Mouse (Mus musculus) mature B cell (primary cell): ENCODE measurements around the gene Ubtd2.

Experiments
- in situ Hi-C: fragments of 300-500 bp; cut with MboI; formaldehyde crosslinking; loops from 2 replicates; pipeline ENCODE4 v1.14.3; 2019

The Ubtd2 gene

DNA sequence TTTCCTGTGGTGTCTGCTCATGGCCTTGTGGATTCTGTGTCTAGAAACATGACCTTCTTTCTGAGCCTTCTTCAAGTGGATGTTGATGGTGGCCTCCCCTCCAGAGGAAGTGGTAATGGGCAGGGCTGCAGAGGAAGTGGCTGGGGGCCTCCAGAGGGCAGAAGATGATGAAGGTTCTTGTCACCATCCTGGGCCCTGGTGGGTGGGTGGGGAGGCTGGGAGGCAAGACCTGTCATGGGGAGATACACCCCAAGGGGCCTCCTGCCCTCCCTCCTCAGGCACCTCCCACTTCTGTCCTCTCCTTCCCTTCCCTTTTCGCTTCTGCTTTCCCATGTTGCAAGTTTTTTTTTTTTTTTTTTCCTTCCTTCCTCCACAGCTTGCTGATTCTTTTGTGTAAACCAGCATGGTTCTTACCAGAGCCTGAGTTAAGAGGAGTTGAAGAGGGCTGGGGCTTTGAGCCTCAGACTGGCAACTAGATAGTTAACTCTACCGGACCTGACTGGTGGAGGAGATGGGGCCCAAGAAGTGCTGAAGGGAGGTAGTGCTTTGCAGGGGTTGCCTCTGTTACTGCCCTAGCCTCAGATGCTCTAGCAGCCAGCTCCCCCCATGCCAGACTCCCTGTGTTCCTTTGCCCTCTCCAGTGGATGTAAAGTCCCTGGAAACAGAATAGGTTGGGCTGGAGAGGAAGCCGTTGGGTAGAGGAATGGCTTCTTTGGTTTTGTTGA, 87.7 kb downstream of the Ubtd2 start:
- in situ Hi-C loops: no loop called here

DNA sequence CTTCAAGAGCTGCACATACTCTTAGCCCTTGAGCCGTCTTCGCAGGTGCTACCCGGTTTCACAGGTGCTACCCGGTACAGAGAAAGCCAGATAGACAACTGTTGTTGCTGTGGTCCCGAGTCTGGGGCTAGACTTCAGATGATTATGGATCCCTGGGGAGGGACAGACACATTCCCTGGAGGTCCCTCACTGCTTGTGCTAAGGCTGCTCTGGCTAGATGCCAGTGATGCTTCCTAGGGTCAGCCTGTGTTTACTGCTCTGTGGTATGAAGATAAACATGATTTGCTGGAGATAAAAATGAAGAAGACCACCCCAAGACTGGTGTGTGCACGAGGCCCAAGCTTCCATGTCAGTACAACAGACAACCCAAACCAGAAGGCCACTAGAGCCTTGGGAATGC, 88.9 kb downstream of the Ubtd2 start:
- in situ Hi-C loops: no loop called here

DNA sequence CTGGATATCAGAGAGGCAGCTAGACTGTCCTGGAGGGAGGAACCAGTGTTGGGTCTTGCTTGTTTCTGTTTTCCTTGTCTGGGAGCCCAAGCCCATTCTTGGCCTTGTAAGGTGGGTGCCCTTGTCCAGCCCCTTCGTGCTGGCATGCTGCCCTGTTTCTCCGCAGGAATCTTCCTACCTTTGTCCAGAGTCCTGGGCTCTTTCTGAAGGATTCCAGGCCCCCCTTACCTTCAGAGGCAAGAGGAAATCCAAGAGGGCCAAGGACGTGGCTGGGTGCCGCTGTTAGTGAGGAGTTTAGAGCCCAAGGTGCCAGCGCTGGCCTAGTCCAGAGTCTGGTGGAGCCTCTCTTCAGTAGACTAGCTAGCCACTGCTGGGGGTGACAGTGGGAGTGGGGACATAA, 89.3 kb downstream of the Ubtd2 start:
- in situ Hi-C loops: no loop called here

DNA sequence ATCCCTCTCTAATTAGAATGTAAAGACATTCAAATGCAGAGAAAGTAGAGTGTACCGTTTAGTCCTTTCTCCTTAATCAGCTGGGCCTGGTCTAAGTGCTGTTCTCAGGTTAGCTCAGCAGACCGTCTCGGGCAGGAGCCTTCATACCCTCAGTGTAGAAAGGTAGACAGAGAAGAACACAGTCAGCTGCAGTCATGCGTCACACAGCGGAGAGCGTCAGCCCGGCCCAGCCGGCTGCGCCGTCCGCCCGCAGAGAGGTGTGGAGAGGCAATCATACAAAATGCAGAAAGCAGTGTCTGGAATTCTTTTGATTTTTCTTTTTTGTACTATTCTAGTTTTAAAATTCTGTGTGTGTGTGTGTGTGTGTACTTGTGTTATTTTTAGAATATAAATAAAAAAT, 90.4 kb downstream of the Ubtd2 start:
- in situ Hi-C loops: no loop called here

DNA sequence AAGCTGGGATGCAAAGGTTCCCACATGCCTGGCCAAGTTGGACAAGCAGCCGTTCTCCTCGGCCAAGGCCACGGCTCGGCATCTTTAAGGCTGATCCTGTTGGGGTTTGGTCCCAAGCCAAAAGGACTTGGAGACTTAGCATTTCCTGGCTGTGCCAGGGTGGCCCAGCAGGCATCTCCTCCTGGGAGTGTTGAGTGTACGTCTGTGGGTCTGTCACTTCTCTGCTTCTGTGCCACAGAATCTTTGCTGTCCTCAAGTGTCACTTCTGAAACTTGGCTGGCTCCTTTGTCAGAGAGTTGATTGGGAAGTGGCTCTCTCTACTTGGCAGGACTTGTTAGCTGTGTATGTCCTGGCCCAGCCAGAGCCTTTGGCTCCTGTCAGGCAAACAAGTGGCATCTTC, 91.3 kb downstream of the Ubtd2 start:
- in situ Hi-C loops: no loop called here

DNA sequence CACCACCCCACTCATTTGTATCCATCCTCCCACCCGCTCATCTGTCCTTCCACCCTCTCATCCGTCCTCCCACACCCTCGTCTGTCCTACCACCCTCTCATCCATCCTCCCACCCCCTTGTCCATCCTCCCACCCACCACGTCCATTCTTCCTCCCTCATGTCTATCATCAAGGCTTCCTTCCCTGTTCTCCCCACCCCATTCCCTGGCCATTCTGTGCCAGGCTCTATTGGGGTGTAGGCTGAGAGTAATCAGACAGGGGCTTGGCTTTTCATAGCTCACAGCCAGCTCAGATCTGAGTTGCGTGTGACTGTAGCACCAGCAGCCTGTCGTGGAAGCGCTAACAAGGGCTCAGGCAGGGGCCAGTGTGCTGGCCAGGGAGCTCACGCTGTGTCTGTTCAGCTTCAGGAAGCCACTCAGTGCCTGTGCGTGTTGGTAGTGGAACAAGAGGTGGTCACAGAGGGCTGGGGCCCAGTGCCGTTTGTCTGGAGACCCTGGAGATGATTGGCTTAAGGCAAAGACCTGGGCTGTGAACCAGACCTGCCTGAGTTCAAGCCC, 92.3 kb downstream of the Ubtd2 start:
- in situ Hi-C loops: no loop called here

DNA sequence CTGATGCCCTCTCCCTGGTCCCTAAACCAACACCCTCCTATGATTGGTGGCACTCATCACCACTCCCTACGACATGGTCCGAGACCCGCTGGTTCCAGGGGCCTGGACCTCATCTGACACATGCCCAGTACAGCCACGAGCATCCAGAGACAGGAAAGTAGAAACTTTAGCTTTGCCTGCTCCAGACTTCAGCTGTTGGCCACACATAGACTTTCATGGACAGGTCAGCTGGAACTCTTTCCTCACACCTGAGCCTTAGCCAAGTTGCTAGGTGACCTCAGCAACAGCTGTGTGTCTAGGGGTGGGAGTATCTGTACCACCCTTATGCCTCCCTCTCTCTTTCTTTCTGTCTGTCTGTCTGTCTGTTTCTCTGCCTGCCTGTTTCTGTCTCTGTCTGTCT, 93.1 kb downstream of the Ubtd2 start:
- in situ Hi-C loops: no loop called here

DNA sequence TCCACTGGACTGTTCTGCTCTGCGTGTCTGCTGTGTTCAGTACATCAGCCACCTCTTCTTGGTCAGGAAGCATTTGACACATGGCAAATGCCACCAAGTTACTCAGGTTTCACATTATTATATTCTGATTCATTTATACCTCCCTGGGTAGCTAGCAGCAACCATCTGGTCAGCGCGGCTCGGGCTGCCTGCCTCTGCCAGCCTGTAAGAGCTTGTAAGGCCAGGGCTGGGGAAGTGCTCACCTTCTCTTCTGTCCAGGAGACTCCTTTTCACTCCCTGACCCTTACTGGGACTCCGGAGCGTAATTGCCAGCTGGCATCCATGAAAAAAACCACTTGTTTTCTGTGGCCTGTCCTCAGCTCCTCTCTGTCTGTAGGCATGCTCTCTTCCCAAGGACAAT, 94.1 kb downstream of the Ubtd2 start:
- in situ Hi-C loops: no loop called here

DNA sequence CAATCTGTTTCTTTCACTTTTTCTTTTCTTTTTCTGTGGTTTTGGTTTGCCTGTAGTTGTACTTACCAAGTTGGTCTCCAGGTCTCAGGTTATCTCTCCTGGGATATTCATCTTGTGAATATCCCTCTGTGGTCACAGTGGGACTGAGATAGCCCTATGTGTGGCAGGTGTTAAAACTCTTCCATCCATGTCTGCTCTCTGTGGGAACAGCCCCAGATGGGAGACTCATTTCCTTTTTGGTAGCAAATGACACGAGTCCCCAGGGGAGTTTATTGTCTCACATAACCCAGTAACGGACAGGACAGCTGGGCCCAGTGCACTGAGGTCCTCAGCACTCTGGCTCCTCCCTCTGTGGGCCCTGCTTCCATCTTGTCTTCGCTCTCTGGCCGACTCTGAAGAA, 94.9 kb downstream of the Ubtd2 start:
- in situ Hi-C loops: no loop called here

DNA sequence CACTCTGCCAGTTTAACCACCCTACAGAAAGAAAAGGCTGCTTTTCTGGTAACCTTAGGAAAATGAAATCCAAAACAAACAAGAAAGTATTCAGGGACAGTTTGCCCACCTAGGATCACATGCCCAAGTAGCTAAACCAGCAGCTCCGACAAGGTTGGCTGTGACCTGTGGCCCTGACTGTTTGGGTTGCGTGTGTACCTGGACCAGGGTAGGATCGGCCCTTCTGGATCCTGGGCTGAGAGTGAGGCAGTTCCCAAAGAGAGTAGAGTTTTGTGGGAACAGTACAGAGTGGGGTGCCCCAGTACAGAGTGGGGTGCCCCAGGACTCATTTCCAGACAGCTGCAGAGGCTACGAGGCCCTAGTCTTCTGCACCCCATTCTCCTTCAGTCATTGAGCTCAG, 95.9 kb downstream of the Ubtd2 start:
- in situ Hi-C loops: no loop called here

DNA sequence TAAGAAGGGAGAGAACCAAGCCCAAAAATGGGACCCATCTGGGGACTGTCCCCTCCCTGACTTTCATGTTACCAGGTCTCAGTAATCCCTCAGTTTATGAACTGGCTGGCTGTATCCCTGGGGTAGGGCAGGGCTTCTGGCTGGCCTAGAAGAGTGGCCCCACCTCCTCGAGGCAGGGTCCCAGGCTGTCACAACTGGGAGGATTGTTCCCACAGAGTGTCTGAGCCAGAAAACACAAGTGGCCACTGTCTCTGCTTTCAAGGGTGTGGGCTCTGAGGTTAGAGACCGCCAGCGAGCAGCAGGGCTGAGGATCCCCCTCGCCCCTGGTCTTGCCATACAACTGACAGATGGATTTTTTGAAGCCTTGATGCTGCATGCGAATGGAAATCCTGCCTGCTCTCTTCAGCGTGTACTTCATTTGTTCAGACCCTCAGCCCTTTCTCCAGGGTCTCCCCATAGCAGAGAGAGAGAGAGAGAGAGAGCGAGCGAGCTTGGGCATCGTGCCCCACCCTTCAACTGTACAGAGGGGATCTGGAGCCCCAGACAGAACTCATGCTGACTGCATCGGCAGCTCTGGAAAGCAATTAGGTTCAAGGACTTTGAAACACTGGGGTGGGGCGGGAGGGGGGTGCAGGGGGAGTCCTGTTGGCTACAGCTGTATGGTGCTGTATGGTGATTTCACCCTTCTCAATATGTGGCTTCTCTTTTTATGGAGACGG, 96.6 kb downstream of the Ubtd2 start:
- in situ Hi-C loops: no loop called here

DNA sequence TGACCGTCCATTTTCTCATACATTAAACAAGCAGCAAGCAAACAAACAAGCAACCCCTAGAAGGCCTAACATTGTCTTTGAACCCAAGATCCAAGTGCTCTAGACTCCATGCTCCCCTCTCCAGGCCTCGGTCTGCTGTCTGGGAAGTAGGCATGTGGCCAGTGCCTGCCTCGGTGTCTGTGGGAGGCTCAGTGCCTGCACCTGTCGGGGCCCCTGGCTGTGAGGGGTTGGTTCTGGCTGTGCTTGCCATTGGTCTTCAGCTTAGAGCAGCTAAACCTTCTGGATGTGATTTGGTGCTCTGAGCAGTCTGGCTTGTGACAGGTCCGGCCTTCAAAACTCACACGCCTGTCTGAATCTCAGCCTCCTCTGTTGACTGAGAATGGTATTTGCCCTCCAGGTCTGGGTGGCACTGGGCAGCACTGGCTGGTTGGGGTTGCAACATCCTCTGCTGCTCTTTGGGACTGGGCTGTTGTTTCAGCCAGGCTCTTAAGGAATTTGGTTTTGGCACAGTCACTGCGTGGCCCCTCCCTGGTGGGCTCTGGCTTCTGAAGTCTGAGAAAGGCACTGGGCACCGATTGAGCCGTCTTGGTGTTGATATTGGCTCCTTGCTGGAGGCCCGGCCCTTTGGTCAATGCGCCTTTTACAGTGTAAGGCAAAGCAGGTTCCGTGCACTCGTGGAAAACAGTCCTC, 97.4 kb downstream of the Ubtd2 start:
- in situ Hi-C loops: no loop called here

DNA sequence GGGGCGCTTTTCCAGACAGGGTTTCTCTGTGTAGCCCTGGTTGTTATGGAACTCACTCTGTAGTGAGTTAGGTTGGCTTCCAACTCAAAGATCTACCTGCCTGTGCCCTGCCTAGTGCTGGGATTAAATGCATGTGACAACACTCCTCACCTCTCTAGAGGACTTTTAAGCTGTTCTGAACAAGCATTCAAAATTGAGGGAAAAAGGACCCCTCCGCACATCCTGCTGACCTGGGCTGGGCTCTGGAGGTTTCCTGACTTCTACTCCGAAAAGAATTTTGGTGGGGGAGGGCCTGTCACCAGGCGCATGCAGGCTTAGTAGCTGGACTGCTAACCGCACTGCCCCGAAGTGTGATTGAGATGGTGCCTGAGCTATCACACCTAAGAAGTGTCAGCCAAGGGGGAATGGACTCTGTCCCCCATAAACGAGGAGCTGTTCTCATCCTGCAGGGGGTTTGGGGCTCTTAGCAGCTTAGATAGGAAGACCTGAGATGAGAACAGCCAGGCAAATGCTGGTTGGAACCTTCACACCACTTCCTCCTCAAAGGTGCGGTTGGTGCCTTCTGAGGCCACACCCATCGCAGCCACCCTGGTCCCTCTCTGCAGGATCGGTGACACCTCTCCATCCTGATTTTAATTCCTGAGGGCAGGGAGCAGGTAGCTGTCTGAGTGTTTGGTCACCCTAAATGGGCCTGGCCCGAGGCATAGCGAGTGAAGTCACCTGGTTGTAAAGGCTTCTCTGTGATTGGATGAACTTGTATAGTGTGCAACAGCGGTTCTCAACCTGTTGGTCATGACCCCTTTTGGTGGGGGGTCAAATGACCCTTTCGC, 98.4 kb downstream of the Ubtd2 start:
- in situ Hi-C loops: no loop called here

DNA sequence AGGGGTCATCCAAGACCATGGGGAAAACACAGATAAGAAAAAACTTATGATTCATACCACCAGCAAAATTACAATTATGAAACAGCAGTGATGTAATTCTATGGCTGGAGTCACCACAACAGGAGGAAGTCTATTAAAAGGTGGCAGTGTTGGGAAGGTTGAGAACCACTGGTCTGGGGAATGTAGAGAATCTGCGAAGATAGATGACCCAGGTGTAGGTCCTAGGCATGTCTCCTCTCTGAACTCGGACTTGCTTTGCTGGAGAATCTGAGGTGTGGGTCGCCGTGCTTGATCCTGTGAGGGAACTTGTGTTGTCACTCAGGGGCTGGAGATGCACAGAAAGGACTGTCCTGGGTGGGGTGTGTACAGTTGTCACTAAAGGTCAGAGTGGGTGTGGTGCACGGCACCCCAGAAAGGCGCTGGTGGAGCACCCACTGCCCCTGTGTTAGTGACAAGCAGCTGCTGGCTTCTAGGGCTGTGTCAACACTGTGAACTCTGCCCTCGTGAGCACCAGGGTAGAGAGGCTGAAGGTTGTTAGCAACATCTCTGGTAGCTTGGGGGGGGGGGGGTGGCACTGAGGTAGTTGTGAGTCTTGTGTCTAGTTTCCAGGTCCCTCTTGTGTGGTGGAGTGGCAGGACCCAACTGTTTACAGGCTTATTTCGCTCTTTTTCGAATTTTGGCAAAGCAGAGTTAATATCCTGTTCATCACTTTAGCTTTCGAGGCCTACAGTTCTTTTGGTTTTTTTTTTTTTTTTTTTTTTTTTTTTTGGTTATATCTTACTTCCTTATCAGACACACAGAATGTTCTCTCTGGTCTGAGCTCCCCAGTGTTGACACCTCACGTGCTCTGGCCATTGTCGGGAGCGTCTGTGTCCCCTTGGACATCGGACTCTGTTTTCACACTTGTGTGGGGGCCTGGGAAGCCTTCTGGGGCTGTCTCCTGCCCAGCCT, 99.2 kb downstream of the Ubtd2 start:
- in situ Hi-C loops: no loop called here

DNA sequence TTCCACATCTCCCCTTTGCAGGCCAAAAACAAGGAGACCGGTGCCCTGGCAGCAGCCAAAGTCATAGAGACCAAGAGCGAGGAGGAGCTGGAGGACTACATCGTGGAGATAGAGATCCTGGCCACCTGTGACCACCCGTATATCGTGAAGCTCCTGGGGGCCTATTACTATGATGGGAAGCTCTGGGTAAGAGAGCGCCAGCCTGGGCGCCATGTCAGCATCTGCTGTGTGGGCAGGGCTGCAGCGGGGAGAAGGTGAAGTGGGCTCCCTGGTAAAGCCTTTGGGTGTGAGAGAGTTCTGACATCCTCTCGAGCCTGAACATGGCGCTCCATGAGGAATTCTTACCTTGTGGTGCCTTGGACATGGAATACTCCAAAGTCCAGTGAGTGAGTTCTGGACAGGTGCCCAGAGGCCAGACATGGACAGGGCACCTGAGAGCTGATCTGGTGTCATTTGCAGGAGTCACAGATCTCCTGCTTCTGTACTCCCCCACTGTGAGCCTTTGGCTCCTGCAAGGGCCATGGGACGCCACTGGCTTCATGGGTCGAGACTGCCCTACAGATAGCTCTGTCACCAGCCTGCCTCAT, 100.0 kb downstream of the Ubtd2 start:
- in situ Hi-C loops: no loop called here

DNA sequence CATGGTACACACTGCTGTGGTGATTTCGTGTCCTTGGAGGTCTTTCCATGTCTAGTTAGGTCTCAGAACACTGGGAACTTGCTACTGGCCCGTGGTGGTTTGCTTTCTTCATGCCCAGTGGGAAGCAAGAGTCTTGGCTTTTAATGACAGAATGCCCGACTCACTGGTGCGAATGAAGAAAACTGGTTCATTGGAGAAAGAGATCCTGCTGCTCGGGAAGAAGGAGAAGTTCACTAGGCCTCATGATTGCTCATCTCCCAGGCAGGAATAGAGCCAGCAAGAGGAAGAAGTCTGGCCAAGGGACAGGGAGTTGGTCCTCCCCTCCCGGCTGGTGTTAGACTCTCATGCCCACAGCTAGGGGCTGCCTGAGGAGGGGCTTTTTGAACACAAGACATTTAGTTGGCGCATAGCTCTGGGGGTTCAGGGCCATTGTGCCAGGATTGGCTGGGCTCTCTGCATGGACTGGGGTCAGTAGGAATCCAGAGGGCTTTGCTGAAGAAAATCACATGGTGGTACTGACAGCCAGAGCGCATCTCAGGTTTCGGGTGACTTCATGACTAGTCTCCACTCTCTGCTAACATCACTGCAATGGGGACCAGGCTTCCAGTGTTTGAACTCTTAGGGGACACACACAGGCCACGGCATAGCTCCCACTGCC, 101.3 kb downstream of the Ubtd2 start:
- in situ Hi-C loops: no loop called here

DNA sequence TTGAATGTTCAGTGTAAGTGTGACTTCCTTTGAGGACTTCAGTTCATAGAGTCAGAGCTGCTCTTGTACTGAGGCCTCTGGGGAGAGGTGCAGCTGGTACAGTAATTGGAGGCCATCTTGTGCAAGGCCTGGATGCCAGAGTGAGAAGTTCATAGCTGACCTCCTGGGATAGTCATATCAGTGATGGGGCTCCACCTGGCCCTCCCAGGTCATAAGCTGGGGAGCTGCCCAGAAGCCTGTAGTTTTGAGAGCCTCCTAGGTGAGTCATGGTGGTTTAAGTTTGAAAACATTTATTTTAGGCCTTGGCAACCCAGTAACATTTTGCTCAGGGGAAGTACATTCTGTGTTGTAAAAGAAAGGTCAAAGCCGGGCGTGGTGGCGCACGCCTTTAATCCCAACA, 102.9 kb downstream of the Ubtd2 start:
- in situ Hi-C loops: no loop called here

DNA sequence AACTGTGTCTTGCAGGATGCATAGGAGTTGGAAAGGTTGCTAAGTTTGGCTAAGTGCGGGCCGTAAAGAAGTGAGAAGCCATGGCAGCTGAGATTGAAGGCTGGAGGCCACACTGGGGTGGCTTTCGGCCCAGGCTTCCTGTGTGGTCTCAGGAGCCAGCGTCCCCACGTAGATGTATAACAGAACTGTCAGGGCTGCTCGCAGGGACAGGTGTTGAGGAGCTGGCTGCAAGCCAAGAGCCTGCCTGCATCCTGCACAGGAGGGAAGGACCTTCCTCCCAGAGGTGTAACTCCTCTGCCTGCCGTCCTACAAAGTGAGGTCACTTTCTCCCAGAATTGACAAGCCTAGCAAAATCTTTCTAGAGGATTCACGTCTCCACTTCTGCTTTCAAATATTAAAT, 103.5 kb downstream of the Ubtd2 start:
- in situ Hi-C loops: no loop called here

DNA sequence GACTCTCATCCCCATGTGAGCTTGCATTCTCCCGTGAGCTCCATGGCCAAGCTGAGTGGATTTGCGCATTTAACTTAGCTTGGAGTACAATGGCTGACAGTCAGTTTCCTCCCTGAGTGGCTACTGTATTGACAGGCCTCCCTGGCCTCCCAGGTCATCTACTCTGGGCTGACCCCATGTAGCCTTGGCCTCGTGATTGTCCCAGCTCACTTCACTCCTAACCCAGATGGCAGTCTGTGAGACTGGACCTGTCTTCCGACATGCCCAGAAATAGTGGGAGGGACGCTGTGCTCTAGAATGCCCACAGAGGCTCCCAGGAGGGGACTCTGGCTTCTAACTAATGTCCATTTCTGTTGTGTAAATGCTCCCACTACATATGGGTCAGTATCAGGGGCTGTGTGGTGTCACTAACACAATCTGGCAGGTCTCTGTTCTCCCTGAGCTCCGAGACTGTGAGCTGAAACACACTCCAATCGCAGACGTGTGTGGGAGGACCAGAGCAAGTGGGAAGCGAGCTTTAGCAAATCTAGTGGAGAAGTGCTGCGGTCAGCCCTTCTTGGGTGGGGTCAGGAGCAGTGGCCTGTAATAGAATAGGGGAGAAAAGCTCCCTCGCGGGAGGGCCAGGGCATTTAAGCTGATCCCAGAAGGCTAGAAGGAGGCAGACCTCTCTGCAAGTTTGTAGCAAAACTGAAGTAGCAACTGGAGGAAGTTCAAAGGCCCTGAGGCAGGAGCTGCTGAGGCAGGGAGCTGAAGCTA, 105.0 kb downstream of the Ubtd2 start:
- in situ Hi-C loops: no loop called here
